Mouse (Mus musculus): Measurements from ENCODE around the gene Alkal2.

Alkal2 gene

GRCm38 (mm10) chr12:30883986-30884621, at the start of gene Alkal2:
Alkal2 (plus strand) TSS chr12:30884322.
- no peak for DNase-seq (ENCODE audit: low spot score)

GRCm38 (mm10) chr12:30848521-30848920, 35.6 kb upstream of the Alkal2 start:
- no peak for DNase-seq (ENCODE audit: low spot score)

- DNase-seq (ENCODE audit: low spot score): peak; percentile 17
These were observed 33.2 kb upstream of the Alkal2 start for GRCm38 (mm10) chr12:30850902-30851301.

GRCm38 (mm10) chr12:30851871-30852270, 32.3 kb upstream of the Alkal2 start:
- no peak for DNase-seq (ENCODE audit: low spot score)

GRCm38 (mm10) chr12:30855442-30856159, 28.5 kb upstream of the Alkal2 start:
- no peak for DNase-seq (ENCODE audit: low spot score)

- no peak for DNase-seq (ENCODE audit: low spot score)
These were observed 27.9 kb upstream of the Alkal2 start for GRCm38 (mm10) chr12:30856172-30856571.

GRCm38 (mm10) chr12:30864347-30864746, 19.8 kb upstream of the Alkal2 start:
- no peak for DNase-seq (ENCODE audit: low spot score)

GRCm38 (mm10) chr12:30865781-30866180, 18.3 kb upstream of the Alkal2 start:
- no peak for DNase-seq (ENCODE audit: low spot score)

GRCm38 (mm10) chr12:30879447-30879846, 4.7 kb upstream of the Alkal2 start:
- DNase-seq (ENCODE audit: low spot score): no peak

- no peak for DNase-seq (ENCODE audit: low spot score)
These were observed 533 bp upstream of the Alkal2 start for GRCm38 (mm10) chr12:30883592-30883985.

- DNase-seq (ENCODE audit: low spot score): no peak
These were observed 604 bp downstream of the Alkal2 start for GRCm38 (mm10) chr12:30884622-30885230.

GRCm38 (mm10) chr12:30885891-30886290, 1.8 kb downstream of the Alkal2 start:
- DNase-seq (ENCODE audit: low spot score): no peak

- no peak for DNase-seq (ENCODE audit: low spot score)
These were observed 3.9 kb downstream of the Alkal2 start for GRCm38 (mm10) chr12:30888003-30888402.

- peak; percentile 56 for DNase-seq (ENCODE audit: low spot score)
These were observed 5.9 kb downstream of the Alkal2 start for GRCm38 (mm10) chr12:30890067-30890466.

- no peak for DNase-seq (ENCODE audit: low spot score)
These were observed 7.3 kb downstream of the Alkal2 start for GRCm38 (mm10) chr12:30891438-30891837.

- no peak for DNase-seq (ENCODE audit: low spot score)
These were observed 12.9 kb downstream of the Alkal2 start for GRCm38 (mm10) chr12:30897039-30897438.

GRCm38 (mm10) chr12:30908658-30909057, 24.5 kb downstream of the Alkal2 start:
- DNase-seq (ENCODE audit: low spot score): no peak

GRCm38 (mm10) chr12:30909881-30910280, 25.8 kb downstream of the Alkal2 start:
- DNase-seq (ENCODE audit: low spot score): no peak

- DNase-seq (ENCODE audit: low spot score): no peak
These were observed 26.7 kb downstream of the Alkal2 start for GRCm38 (mm10) chr12:30910860-30911259.

- DNase-seq (ENCODE audit: low spot score): peak; percentile 96
These were observed 27.3 kb downstream of the Alkal2 start, which contains the start of the genes Acp1 and Sh3yl1 for GRCm38 (mm10) chr12:30911261-30912047. Acp1 (minus strand) TSS chr12:30911589. Sh3yl1 (plus strand) TSS chr12:30911668.

GRCm38 (mm10) chr12:30912048-30912381, 27.9 kb downstream of the Alkal2 start:
- DNase-seq (ENCODE audit: low spot score): peak; percentile 76

- peak; percentile 7 for DNase-seq (ENCODE audit: low spot score)
These were observed 28.7 kb downstream of the Alkal2 start for GRCm38 (mm10) chr12:30912840-30913239.
